Mouse (Mus musculus): Measurements from ENCODE around the gene St3gal4.

St3gal4 gene

GRCm38 (mm10) chr9:35105884-35106880 lies 12.9 kb downstream of the St3gal4 start:
- DNase-seq (ENCODE audit: low read depth), result no peak

GRCm38 (mm10) chr9:35105438-35105837 lies 13.6 kb downstream of the St3gal4 start:
- no peak for DNase-seq (ENCODE audit: low read depth)

DNA sequence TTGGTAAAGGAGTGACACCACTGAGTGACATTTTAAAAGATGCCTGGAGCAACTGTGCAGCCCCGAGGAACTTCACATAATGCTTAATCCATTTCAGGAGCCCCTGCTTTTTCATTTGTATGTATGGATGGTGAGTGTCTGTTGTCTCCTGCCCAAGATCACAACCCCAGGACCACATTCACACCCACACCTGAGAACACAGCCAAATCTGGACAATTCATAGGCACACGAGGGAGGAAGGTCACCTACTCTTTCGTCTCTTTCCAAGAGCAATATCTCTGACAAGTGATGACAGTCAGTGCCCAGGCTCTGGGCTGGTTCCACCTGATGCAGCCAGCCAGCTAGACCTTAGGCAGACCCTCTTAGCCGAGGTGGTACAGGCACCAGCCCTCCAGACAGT lies 14.4 kb downstream of the St3gal4 start:
- no peak for DNase-seq (ENCODE audit: low read depth)

- DNase-seq (ENCODE audit: low read depth), result no peak
These were observed 20.3 kb downstream of the St3gal4 start for GRCm38 (mm10) chr9:35098762-35099161.

DNA sequence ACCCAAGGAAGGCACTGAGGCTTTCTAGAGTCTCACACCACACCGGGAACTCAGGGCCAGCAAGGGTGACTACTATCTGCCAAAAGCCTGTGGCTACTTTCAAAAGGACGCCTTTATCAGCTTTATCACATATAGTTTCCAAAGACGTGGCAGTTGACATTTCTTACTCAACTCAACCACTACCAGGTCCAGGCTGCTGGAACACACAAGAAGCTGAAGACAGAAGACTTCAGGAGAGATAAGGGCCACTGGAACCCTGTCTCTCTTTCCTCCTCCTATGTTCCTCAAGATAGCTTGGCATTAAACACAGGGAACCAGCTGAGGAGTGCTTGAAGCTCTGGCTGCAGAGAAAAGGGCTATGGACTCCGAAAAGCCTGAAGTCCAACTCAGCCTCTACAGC lies 21.2 kb downstream of the St3gal4 start:
- DNase-seq (ENCODE audit: low read depth), result no peak

DNA sequence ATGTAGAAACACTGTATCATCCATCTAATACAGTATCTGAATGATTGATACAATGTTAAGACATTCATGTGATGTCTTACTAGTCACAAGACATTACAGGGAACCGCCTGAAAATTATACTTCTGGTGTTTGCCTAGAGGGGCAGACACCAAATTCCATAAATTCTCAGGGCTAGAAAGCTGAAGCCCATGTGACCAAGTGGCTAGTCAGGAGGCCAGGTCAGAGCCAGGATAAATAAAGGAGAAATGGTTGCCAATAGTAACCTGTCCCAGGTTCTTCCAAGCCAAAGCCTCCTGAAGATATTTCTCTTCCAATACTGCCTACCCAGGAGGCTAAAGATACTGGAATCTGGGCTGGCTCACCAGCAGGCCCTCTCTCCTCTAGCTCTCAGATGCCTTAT lies 23.3 kb downstream of the St3gal4 start:
- DNase-seq (ENCODE audit: low read depth), result peak; percentile 71

DNA sequence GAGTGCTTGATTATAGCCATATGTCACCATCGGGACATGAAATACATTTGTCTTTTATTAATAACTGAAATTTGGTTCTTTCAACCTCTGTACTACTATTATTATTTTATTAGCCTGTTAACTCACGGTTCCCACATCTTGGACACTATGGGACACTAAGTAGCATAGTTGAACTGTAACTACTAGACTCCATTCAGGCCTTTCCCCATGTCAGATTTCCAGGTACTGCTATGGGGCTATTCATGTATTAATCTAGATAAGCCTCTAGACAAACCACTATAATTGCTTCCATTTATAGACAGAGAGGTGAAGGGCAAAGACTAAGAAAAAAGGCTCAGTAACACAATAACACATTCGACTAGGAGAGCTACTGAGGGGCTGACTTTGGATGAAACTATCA lies 25.7 kb downstream of the St3gal4 start:
- no peak for DNase-seq (ENCODE audit: low read depth)

- no peak for DNase-seq (ENCODE audit: low read depth)
These were observed 26.2 kb downstream of the St3gal4 start for GRCm38 (mm10) chr9:35092904-35093303.

DNA sequence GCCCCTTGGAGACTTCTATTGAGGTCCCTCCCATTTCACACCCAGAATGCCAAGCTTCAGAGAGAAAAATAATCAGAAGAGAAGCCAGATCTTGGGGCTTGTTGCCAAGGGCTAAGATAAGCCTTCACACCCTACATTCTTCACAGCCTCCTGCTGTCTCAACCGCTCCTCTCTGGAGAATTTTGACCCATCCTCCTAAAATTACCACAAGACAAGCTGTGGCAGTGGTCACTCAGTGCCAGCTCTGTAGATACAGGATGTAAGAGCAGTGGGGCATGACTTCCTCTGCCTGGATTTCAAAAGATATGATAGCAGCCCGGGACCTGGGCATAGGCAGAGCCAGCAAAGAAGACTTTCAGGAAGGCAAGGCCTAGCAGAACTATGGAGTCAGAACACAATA lies 57.6 kb downstream of the St3gal4 start:
- no peak for DNase-seq (ENCODE audit: low read depth)

GRCm38 (mm10) chr9:35059881-35060280 lies 59.2 kb downstream of the St3gal4 start:
- DNase-seq (ENCODE audit: low read depth), result no peak

DNA sequence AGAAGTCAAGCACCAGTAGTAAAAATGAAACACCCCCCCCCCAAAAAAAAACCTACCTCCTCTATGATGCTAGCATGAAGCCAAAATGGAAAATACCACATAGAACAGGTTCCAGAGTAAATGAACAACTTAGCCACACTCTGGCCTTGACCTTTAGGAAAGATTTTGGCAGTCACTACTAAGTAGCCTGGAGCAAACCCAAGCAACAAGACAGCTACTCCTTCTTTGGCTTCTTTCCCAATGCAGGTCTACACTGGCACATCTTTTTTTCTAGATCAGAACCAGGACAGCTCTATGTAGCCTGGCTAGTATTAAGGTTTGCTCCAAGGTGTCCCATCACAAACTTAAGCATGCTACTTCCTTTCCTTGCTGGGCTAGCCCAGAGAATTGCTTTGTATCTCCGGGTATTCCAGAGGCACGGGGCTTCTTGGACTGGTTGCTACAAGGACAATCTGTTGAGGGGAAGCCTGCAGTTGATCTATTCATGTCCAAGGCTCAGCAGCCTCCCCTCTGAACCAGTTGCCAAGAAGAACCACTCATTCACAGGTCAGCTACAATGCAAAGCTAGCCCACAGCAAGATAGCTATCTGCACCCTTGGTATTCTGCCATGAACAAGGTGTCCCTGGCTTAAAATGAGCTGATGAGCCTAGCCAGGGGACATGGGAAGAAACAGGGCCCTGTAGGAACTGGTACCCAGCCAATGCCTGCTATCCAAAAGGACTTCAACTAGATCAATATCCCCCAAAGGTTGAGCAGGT lies 60.3 kb downstream of the St3gal4 start:
- DNase-seq (ENCODE audit: low read depth), result no peak

GRCm38 (mm10) chr9:35058186-35058585 lies 60.9 kb downstream of the St3gal4 start:
- no peak for DNase-seq (ENCODE audit: low read depth)

- DNase-seq (ENCODE audit: low read depth), result no peak
These were observed 61.4 kb downstream of the St3gal4 start for GRCm38 (mm10) chr9:35057631-35058030.

- no peak for DNase-seq (ENCODE audit: low read depth)
These were observed 62.5 kb downstream of the St3gal4 start for GRCm38 (mm10) chr9:35056611-35057010.

DNA sequence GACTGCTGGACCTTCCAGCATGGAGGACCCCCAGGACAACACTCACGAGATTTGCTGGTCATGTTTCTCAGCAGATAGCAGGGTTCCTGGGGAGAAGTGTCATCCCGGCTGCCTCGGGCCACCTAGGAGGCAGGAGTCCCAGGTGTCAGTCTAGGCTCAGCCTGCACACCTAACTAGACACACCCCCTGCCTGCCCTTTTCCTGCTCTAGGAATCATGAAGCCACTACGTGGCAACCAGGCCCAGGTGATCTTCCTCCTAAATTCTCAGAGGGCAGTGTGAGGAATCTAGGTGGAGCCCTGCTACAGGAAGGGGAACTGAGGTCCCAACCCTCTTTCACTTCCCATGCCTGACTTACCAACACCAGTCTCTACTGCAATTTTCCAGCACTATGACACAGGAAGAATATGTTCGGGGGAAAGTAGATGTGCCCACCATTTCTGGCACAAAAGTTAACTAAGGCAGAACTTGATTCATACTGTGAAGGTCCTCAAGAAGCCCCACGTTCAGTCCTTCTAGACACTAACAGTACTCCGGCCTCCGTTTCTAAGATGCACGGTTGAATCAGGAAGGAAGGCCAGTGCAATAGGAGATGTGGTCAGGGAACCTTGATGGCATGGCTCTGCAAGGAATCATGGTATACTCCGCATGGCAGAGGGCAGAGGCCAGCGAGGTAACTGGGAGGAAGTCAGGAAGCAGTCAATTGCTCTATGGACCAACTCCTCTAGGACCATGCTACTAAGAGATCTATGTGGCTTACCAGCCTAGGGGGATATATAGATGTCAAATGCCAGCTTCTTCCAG lies 63.3 kb downstream of the St3gal4 start:
- no peak for DNase-seq (ENCODE audit: low read depth)

DNA sequence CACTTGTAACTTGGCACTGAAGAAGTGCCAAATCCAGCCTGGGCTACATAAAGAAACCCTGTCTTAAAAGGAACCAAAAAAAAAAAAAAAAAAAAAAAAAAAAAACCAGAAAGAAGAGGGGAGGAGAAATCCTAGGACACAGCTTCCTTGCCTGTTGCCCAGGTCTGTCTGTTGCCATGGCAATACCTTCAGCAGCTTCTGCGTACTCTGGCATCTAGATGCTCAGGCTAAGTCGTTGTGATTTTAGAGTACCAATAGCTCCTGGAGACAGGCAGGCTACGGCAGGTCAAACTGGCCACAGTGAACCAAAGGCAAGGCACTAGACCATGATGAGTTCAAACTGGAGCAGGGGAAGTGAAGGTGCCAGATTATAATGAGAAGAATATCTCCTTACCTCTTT lies 65.4 kb downstream of the St3gal4 start:
- DNase-seq (ENCODE audit: low read depth), result no peak

DNA sequence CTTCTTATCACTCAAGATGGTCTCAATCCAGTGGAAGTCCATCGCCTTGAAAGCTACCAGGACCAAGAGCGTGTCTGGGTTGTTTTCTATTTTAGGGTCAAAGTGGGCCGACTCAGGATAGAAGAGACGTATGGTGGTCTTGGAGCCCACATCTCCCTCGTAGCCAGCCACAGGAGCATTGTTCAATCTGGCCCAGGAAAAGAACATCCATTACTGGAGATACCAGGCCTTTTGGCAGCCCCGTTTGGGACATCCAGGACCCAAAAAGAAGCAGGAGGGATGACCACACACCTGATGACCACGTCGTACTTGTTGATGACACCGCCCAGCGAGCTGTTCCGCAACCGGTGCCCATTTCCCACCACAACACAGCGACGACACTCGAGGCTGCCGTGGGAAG lies 66.0 kb downstream of the St3gal4 start:
- DNase-seq (ENCODE audit: low read depth), result no peak

DNA sequence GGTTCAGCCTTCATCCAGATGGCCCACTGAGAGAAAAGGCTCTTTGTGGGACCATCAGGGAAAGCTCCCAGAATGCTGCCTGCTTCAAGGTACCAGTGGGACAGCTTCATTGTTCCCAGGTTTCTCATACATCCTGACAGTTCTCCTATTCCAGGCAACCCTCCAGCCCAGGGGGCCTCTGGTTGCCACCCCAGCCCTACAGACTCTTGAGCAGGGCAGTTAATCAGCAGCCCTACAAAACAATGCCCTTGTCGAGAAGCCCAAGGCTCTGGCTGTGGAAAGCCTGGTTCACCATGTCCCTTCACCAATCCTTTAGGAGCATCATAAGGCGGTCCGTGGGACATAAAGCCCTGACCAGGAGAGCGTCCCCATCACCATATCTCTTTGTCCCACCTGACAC lies 66.4 kb downstream of the St3gal4 start:
- DNase-seq (ENCODE audit: low read depth), result no peak

- DNase-seq (ENCODE audit: low read depth), result no peak
These were observed 67.4 kb downstream of the St3gal4 start for GRCm38 (mm10) chr9:35051666-35052065.

GRCm38 (mm10) chr9:35050701-35051454 lies 68.2 kb downstream of the St3gal4 start:
- DNase-seq (ENCODE audit: low read depth), result no peak

- no peak for DNase-seq (ENCODE audit: low read depth)
These were observed 69.1 kb downstream of the St3gal4 start for GRCm38 (mm10) chr9:35049891-35050527.
